Mouse (Mus musculus) kidney, adult 9 months (tissue): ENCODE results near the gene Erich4.

ENCODE experiments used
- DNase-seq: peaks from one replicate; pipeline ENCODE4 v3.0.0; 2022

Erich4 gene

DNA sequence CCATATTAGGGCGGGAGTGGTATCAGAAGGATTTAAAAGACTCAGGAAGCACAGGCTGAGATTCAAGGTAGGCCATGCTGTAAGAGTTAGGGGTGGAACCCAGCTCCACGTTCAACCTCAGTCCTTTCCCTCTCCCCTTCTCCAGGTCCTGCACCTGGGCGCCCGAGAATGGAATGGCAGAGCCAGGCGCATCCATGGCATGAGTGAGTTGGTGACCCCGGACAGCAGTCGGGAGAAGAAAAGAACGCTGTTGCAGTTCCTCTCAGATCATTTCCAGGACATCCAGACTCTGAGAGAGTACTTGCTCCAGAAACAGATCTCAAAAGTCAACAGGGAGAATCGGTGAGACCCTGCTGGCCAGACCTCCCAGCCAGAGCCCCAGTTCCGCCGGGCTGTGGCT is 5.1 kb upstream of the Erich4 start:
- no peak for DNase-seq

DNA sequence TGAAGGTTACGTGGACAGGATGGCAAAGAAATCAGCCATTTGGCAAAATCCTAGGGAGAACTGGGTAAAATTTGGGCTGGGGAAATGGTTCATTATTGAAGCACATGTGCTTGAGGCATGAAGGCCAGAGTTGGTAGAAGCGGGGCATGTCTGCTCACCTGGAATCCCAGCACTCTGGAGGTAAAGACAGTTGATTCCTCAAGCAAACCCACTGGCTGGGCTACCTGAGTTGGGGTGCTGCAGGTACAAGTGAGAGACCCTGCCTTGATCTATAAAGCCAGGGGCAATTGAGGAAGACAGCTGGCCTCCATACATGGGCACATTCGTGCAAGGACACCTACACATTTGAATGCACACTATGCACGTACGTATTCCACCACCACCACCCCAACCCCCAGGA is 4.4 kb upstream of the Erich4 start:
- DNase-seq = no peak

DNA sequence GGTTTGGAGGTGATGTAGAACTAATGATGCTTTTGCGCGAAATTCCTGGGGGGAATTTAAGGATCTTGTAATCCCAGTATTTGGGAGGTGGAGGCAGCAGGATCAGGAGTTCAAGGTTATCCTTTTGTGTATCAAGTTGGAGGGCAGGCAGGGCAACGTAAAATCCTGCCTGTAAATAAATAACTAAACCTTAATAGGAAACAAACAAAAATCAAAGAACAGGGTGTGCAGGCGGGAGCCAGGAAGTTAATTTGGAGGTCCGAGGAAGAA is 4.0 kb upstream of the Erich4 start:
- DNase-seq = peak; percentile 51

GRCm38 (mm10) chr7:25618865-25619721 is 3.4 kb upstream of the Erich4 start, which contains the start of gene Dmac2:
Gene Dmac2 (plus strand): TSS chr7:25619414.
- peak; percentile 97 for DNase-seq

DNA sequence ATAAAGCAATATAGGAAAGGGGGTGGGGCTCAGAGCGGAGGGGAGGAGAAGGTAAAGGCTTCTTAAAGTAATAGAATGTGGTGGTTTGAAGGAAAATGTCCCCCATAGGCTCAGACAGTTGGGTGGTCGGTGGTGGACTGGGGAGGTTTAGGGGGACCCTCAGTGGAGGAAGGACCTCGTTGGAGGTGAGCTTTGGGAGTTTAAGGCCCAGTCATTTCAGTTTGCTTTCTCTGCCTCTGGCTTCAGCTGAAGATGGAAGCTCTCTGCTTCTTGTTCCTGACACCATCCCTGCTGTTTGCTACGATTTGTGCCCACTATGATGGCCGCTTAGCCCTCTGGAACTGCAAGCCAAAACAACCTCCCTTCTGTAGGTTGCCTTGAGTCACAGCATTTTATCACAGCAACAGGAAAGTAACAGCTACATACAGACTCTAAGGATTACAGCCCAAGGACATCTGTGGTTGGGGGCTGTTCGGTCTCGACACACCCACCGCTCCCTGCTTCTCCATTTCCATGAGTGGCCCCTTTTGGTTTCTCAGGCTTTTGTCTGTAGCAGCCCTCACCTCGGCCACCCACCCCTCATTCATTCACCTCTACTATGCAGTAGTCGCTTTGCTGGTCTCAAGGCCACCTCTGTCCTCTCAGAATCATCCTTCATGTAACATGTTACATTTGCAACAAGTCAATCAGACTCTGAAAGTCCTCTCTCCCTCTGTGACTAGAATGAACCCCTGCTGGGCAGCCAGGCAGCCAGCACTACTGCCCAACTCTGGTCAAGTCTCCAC is 1.9 kb upstream of the Erich4 start:
- no peak for DNase-seq

- DNase-seq = peak; percentile 74
These were observed 624 bp downstream of the Erich4 start for GRCm38 (mm10) chr7:25614831-25615705.

DNA sequence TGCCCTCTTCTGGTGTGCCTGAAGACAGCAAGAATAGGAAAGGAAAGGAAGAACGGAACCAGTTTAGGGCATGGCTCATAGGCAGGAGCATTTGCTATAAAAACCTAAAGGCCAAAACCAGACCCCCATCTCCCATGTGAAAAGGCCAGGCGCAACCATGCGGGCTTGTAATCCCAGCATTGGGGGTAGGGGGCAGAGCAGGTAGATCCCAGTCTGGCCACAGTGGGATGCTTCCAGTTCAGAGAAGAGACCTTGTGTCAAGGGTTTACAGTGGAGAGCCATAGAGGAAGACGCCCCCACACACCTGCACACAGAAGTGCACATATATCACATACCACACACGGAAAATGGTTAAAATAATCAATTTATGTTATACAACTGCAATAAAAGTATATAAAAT is 1.6 kb downstream of the Erich4 start:
- no peak for DNase-seq

DNA sequence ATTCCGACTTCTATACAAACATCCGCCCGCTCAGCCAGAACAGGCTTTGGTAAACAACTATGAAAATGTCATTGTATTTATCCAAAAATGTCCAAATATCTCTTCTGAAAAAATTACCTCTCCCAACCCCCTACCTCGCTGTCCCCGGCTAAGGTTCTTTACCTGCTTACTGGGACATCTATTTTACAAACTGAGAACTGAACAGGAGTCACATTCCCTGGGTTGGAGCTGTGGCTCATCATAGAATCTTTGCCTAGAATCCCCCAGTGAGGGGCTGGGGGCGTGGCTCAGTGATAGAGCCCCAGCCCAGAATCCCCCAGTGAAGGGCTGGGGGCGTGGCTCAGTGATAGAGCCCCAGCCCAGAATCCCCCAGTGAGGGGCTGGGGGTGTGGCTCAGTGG is 4.2 kb downstream of the Erich4 start:
- no peak for DNase-seq

GRCm38 (mm10) chr7:25610056-25610455 is 5.6 kb downstream of the Erich4 start:
- DNase-seq = no peak

- peak; percentile 93 for DNase-seq
These were observed 8.5 kb downstream of the Erich4 start for GRCm38 (mm10) chr7:25607196-25607595.

DNA sequence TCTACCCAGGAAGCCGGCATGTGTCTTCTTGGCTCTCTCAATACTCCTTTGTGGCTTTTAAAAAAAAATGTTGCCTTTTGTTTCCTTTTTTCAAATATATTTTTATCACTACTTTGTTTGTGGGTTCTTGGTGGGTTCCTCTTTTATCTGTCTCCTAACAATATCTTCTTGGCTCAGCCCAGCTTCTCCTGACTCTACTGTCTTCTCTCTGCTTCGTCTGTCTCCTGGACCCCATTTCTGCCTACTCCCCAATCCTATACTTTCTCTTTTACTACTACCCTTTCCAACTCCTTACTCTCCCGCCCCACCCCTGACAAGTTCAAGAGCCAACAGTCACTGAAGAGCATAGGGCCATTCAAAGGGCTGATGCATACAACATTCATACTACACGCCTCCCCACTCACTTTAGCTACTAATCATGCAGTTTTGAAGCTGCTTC is 9.0 kb downstream of the Erich4 start:
- no peak for DNase-seq

- DNase-seq = no peak
These were observed 14.3 kb downstream of the Erich4 start for GRCm38 (mm10) chr7:25601346-25601745.

DNA sequence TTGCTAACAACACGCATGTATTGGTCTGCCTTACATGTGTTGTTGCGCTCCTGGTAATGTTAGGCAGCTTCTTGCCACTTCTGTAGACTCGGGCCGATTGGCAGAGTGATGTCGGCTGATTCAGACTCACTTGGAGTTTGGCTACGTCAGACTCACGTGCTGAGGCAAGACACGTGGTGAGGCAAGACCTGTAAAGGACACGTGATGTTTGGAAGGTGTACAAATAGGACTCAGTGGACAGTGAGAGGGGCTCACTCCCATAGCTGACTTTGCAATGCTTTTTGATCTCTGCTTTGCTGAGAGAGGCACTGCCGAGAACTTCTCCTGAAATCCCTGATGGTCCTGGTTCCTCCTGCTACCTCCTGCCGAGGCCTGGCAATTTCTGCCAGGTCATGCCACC is 15.0 kb downstream of the Erich4 start:
- no peak for DNase-seq

DNA sequence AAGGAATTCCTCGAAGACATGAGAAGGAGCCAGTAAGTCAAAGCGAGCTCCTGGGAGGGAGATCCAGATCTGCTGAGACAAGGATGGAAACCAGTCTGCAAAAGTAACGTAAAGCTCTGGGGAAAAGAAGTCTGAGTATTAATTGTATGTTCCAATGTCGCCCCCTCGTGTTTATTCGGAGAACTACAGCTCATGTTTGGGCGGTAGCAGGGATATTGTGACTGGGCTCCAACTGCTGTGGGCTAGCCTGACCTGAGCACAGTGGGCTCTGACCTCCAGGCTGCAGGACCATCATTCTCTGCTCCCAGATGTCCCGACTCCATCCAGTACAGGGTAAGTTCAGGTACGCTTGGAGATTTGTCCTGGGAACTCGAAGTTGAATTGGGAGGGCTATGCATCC is 16.0 kb downstream of the Erich4 start:
- peak; percentile 85 for DNase-seq

- no peak for DNase-seq
These were observed 21.8 kb downstream of the Erich4 start for GRCm38 (mm10) chr7:25593859-25594258.

DNA sequence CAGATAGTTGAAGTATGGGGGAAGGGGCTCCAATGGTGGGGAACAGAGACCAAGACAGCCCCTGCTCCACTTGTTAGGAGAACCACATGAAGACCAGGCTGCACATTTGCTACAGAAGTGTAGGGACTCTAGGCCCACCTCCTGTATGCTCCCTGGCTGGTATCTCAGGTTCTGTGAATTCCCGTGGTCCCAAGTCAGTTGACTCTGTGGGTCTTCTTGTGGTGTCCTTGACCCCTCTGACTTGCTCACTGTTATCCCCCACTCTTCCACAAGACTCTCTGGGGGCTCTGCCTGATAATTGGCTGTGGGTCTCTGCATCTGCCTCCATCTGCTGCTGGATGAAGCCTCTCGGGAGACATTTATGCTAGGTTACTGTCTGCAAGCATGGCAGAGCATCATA is 24.5 kb downstream of the Erich4 start:
- no peak for DNase-seq

DNA sequence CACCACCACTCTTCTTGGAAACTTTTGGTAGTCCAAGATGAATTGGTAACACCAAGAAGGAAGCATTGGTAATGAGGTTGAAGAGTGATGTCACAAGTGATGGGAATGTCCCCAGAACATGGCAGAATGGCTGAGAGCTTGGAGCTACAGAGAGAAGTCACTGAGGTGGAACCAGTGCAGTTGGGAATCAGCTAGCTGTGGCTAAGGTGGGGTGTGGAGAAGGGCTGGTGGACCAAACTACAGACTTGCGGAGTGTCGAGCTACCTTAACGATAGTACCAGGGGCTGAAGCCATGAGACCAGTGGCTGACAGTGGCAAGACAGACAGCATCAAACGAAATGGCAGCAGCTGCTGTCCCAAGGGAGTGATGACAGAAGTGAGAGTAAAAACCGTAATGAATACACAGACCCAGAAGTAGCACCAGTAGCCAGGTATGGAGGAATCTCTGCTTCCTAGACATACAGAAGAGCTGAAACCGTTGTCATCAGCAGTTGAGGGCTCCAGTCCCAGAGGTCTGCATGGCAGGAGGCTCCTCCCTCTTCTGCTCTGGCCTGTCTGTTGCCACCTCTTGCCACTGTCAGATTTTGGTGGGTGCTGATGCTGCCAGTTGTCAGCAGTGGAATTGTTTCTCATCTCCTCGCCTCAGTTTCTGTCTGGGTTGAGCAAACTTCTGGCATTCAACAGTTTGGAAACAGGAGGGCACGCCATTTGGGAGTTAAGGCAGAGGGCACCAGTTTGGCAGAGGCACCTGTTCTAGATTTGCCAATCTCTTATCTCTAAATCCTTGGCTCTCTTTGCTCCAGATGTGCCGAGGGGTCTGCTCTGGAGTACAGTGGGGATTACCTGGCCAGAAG is 30.1 kb downstream of the Erich4 start:
- no peak for DNase-seq

- DNase-seq = no peak
These were observed 31.0 kb downstream of the Erich4 start for GRCm38 (mm10) chr7:25584651-25585050.

- DNase-seq = no peak
These were observed 33.3 kb downstream of the Erich4 start for GRCm38 (mm10) chr7:25582301-25582810.

DNA sequence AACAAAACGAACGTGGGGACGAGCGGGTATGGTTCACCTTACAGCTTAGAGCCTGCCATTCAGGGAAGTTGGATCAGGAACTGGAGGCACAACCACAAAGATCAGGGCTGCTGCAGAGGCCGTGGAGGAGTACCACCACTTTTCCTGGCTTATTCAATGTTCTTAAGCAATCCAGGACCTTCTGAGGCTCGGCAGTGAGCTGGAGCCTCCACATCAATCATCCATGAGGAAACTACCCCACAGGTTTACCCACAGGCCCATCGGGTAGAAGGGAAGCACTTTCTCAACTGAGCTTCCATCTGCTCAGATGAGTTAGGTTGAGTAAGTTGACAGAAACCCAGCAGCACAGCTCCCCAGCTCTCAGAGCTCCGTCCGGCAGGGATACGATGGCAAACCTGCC is 36.3 kb downstream of the Erich4 start:
- no peak for DNase-seq

GRCm38 (mm10) chr7:25576793-25577437 is 38.8 kb downstream of the Erich4 start:
- peak; percentile 55 for DNase-seq

DNA sequence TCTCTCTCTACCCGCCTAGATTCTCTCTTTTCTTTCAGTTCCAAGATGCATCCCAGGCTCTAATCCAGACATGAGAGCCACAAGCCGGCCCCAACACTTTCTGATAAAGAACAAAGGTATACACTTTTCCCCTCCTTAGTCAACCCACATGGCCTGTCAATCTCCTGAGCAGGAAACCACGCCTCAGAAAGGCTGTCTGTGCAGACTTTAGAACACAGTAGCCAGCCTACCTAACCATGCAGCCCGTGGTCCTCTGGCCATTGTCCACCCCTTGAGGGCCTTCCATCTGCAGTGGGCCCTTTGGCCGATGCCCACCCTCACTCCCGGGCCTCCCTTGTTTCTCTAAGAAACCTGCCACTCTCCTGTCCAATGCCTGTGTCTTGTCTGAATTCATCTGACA is 39.4 kb downstream of the Erich4 start:
- peak; percentile 20 for DNase-seq
